Mouse (Mus musculus) ES-Bruce4 (cell line): ENCODE data around the gene Fgfr2.

Experiments
- CTCF ChIP-seq: IDR thresholded peaks from one replicate; pipeline ENCODE4 v1.8.1; 2011; ENCODE audit warnings: low read depth, low read length
- EP300 ChIP-seq: IDR thresholded peaks from 2 replicates; pipeline ENCODE4 v1.6.1; 2011; ENCODE audit warnings: low read depth, low read length; ENCODE audit not compliant: insufficient read depth
- POLR2A ChIP-seq: IDR thresholded peaks from one replicate; pipeline ENCODE4 v1.8.1; 2011; ENCODE audit warnings: low read length; ENCODE audit not compliant: insufficient read depth

GRCm38 (mm10) chr7:132031940-132032531 is 1091.1 kb downstream of the Fgfr2 start:
- TF ChIP-seq CTCF (no peak), EP300 (no peak), POLR2A (no peak)
